Mouse (Mus musculus) heart, postnatal 36 days (tissue): ENCODE measurements around the gene Map4k1. TPM values are rescaled to one million over a fixed set of nuclear protein-coding genes. Genes with fewer than 3 reads are reported as not detected.

Experiments
- DNase-seq, 2 experiments: peaks; one replicate each; pipeline ENCODE4 v3.0.0; 2021 to 2022
- intact Hi-C: fragments of 180-260 bp; cut with DNase I; formaldehyde crosslinking; loops from one replicate; pipeline ENCODE4 v1.15.1; 2025
- microRNA-seq, 2 experiments: library from miRNA; unstranded; fragments of <30 nt; microRNA quantifications; one replicate each; pipeline ENCODE4 v1.2.0; 2021; ENCODE audit warnings: borderline number of aligned reads in 2 of 2
- total RNA-seq, 2 experiments: library from RNA; stranded (reverse); gene quantifications; 2 replicates each; pipeline ENCODE4 v1.2.3; 2021

Map4k1 gene
- total RNA-seq, 2 experiments from 2014 or later, result 0.61 to 0.81 TPM

GRCm38 (mm10) chr7:29044302-29044701, 62.5 kb downstream of the Map4k1 start:
- no peak for DNase-seq
- intact Hi-C loops, result loop anchor here (5.0 kb wide), 1 partner anchor 177 kb away; no protein-coding TSS in a partner anchor

DNA sequence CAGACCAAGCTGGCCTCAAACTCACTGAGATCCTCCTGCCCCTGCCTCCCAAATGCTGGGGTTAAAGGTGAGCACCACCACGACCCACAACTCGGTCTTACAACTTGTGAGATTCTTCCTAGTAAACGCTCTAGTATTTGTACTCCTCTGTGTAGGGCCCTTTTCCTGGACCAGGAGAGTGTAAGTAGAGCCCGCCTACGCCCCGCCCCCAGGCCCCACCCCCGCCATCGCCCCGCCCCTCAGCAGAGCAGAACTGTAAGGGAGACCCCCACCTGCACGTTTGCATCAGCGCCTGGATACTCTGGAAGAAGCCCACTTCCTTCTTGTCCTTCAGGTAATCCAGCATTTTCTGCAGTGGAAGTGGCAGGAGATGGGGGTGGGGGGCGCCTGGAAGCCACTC, 64.7 kb downstream of the Map4k1 start:
- DNase-seq, result no peak
- intact Hi-C loops, result no loop called here

DNA sequence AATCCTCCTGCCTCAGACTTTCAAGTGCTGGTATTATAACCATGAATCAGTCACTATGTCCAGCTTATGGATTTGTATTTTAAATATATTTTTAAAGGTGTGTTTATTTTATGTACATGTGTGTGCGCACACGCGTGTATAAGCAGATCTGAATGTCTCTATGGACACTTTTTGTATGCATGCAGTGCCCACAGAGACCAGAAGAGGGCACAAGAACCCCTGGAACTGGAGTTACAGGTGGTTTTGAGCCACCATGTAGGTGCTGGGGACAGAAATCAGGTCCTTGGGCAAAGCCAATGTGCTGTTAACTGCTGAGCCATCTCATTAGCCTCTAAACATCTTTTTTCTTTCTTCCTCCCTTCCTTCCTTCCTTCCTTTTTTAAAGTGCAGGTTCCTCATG, 66.2 kb downstream of the Map4k1 start:
- no peak for DNase-seq
- intact Hi-C loops, result no loop called here

- no peak for DNase-seq
- intact Hi-C loops, result no loop called here
These were observed 66.8 kb downstream of the Map4k1 start for GRCm38 (mm10) chr7:29048615-29049014.

- DNase-seq, result no peak
- intact Hi-C loops, result loop anchor here (2.0 kb wide), 1 partner anchor 250 kb away; no protein-coding TSS in a partner anchor
These were observed 68.9 kb downstream of the Map4k1 start for GRCm38 (mm10) chr7:29050797-29051196.

- intact Hi-C loops, result no loop called here
- DNase-seq, result no peak
These were observed 71.0 kb downstream of the Map4k1 start for GRCm38 (mm10) chr7:29052821-29053220.

Small RNA genes lying within 50 kb of the gene (microRNA-seq; reads per million reads assigned to microRNA genes)
- gene Gm44408, result 0 reads per million in 2 experiments

Other genes with a start within 250 kb of the Map4k1 start
- 10 to 100 TPM; 53.9 to 54.1 TPM for gene Mrps12, start 240.2 kb upstream of the Map4k1 start, total RNA-seq
- 10 to 100 TPM; 14.6 to 16.3 TPM for gene Sars2, start 240.1 kb upstream of the Map4k1 start, total RNA-seq
- gene Ccer2, start 225.9 kb upstream of the Map4k1 start, total RNA-seq, result not detected
- gene Sirt2, start 215.3 kb upstream of the Map4k1 start, total RNA-seq, result 10 to 100 TPM; 85.1 to 87.0 TPM
- 10 to 100 TPM; 25.4 to 27.0 TPM for gene Nfkbib, start 214.5 kb upstream of the Map4k1 start, total RNA-seq
- gene Rinl, start 193.1 kb upstream of the Map4k1 start, total RNA-seq, result 1 to 10 TPM; 1.8 to 1.9 TPM
- 100 to 1,000 TPM; 240 to 277 TPM for gene Hnrnpl, start 173.5 kb upstream of the Map4k1 start, total RNA-seq
- 1,000 to 10,000 TPM; 1,832 to 1,909 TPM for gene Ech1, start 156.8 kb upstream of the Map4k1 start, total RNA-seq
- gene Lgals4, start 148.2 kb upstream of the Map4k1 start, total RNA-seq, result 10 to 100 TPM; 29.4 to 48.3 TPM
- gene Lgals7, start 118.2 kb upstream of the Map4k1 start, total RNA-seq, result 1 to 10 TPM in 1 of 2 experiments, under 1 TPM in 1; 0.73 to 1.4 TPM
- under 1 TPM; 0.19 to 0.27 TPM for gene Capn12, start 100.6 kb upstream of the Map4k1 start, total RNA-seq
- gene Actn4, start 19.7 kb upstream of the Map4k1 start, total RNA-seq, result 10 to 100 TPM; 69.4 to 81.8 TPM
- 100 to 1,000 TPM; 159 to 163 TPM for gene Eif3k, start 186 bp upstream of the Map4k1 start, total RNA-seq
- gene Ryr1, start 143.1 kb downstream of the Map4k1 start, total RNA-seq, result under 1 TPM; 0.03 to 0.08 TPM
- 1 to 10 TPM; 1.4 to 1.5 TPM for gene Rasgrp4, start 152.8 kb downstream of the Map4k1 start, total RNA-seq
- 10 to 100 TPM; 10.6 to 12.0 TPM for gene Fam98c, start 174.2 kb downstream of the Map4k1 start, total RNA-seq
- under 1 TPM; 0.19 to 0.31 TPM for gene Ggn, start 188.2 kb downstream of the Map4k1 start, total RNA-seq
- under 1 TPM; 0.44 to 0.89 TPM for gene Spred3, start 188.4 kb downstream of the Map4k1 start, total RNA-seq
- 100 to 1,000 TPM; 130 to 132 TPM for gene Psmd8, start 198.7 kb downstream of the Map4k1 start, total RNA-seq
- under 1 TPM; 0.31 to 0.51 TPM for gene Catsperg1, start 232.0 kb downstream of the Map4k1 start, total RNA-seq